Mouse (Mus musculus) forebrain, embryonic 14.5 days (tissue): ENCODE data around the gene Pqlc3. TPM values are rescaled to one million over a fixed set of nuclear protein-coding genes. Genes with fewer than 3 reads are reported as not detected.
"Not testable (repeated sequence)": the region's sequence is repeated elsewhere in the genome, so short reads cannot be mapped to it uniquely, and the experiment has no call there.

Experiments used
- ATAC-seq: fragments of 200-750 bp; cut with Nextera tagmentation; 2 replicates; pipeline ENCODE4 v1.8.0; 2017; ENCODE audit warnings: mild to moderate bottlenecking, moderate library complexity
- DNase-seq: peaks from one replicate; pipeline ENCODE4 v3.0.0-alpha.2; 2015; ENCODE audit warnings: low spot score
- H3K27ac ChIP-seq: fragments of 300-500 bp; sonication (generic); 2 replicates; pipeline ENCODE4 v1.5.1; 2014; ENCODE audit warnings: low read depth, mild to moderate bottlenecking, control low read depth, low read length, moderate library complexity
- H3K27me3 ChIP-seq: fragments of 300-500 bp; sonication (generic); replicated peaks from 2 replicates; pipeline ENCODE4 v1.6.1; 2014; ENCODE audit warnings: low read length, control low read depth, mixed read lengths; ENCODE audit not compliant: control insufficient read depth, insufficient read depth
- H3K36me3 ChIP-seq: fragments of 300-500 bp; sonication (generic); 2 replicates; pipeline ENCODE4 v1.6.1; 2014; ENCODE audit warnings: low read length, control low read depth; ENCODE audit not compliant: control insufficient read depth, insufficient read depth
- H3K4me1 ChIP-seq: fragments of 300-500 bp; sonication (generic); 2 replicates; pipeline ENCODE4 v1.6.1; 2014; ENCODE audit warnings: antibody characterized with exemption, low read length, control low read depth; ENCODE audit not compliant: control insufficient read depth, insufficient read depth
- H3K4me2 ChIP-seq: fragments of 300-500 bp; sonication (generic); 2 replicates; pipeline ENCODE4 v1.6.1; 2014; ENCODE audit warnings: mild to moderate bottlenecking, control low read depth, low read length
- H3K4me3 ChIP-seq: fragments of 300-500 bp; sonication (generic); 2 replicates; pipeline ENCODE4 v1.5.1; 2014; ENCODE audit warnings: low read depth, low read length, control low read depth
- H3K9ac ChIP-seq: fragments of 300-500 bp; sonication (generic); 2 replicates; pipeline ENCODE4 v1.6.1; 2014; ENCODE audit warnings: mild to moderate bottlenecking, low read length, control low read depth, moderate library complexity
- H3K9me3 ChIP-seq: fragments of 300-500 bp; sonication (generic); replicated peaks from 2 replicates; pipeline ENCODE4 v1.6.1; 2016; ENCODE audit warnings: low read length, control low read depth, mixed read lengths; ENCODE audit not compliant: control insufficient read depth
- WGBS: fragments of 180-500 bp; shearing (Covaris S2); extraction: QIAGEN DNeasy Blood & Tissue Kit; methylation state at CpG from one replicate; pipeline ENCODE4 v1.1.7; 2014; 5-methylcytosine and 5-hydroxymethylcytosine counted together
- polyA plus RNA-seq: library from polyadenylated mRNA; unstranded; fragments of >200 nt; fragmentation: Nextera tagmentation; extraction: Ambion mirVana; gene quantifications from 2 replicates; pipeline ENCODE4 v1.2.1, GENCODE M21; 2014

Gene Pqlc3
- polyA plus RNA-seq, 1 experiment from 2014 or later: 2.1 TPM

DNA sequence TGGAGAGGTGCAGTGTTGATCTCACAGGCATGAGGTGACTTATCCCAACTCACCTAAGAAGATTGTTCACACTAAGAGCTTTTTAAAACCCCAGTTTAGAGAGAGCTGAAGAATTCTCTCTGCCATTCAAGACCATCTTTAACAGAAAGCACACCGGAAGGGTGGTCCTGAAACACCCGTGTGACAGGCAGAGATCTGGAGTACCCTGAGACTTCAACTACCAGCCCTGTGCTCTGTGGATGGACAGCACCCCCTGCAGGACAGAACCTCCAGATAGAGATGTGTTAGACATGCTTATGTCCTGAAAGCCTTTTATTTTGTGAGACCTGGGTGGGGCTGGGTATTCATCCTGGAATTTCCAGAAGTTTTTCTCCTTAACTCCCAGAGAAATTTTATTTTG lies 34.9 kb upstream of the Pqlc3 start:
- no peak overlapping the region for H3K9ac ChIP-seq
- peak; percentile 33 for DNase-seq

GRCm38 (mm10) chr12:17034671-17035070 lies 34.5 kb upstream of the Pqlc3 start:
- no peaks in the 10 kb centered on the region for H3K27me3 ChIP-seq
- H3K27ac ChIP-seq: no peak overlapping the region
- no peak overlapping the region for H3K9ac ChIP-seq
- H3K4me1 ChIP-seq: no peaks in the 10 kb centered on the region; the same call in 1 of the 2 replicates
- H3K4me3 ChIP-seq: no peak overlapping the region
- no peaks in the 10 kb centered on the region for H3K9me3 ChIP-seq
- H3K4me2 ChIP-seq: no peak overlapping the region
- no peak for DNase-seq
- no peak for ATAC-seq
- no peaks in the 10 kb centered on the region for H3K36me3 ChIP-seq
- WGBS: 83% methylated on average over 5 of the region's 5 CpGs

More for the DNA sequence above, 34.9 kb upstream of the Pqlc3 start:
- H3K27me3 ChIP-seq: no peaks in the 10 kb centered on the region
- H3K4me2 ChIP-seq: no peak overlapping the region
- H3K9me3 ChIP-seq: no peaks in the 10 kb centered on the region
- WGBS: 71% methylated on average over 2 of the region's 2 CpGs
- H3K27ac ChIP-seq: no peak overlapping the region
- H3K36me3 ChIP-seq: no peaks in the 10 kb centered on the region
- no peaks in the 10 kb centered on the region; the same call in 1 of the 2 replicates for H3K4me1 ChIP-seq
- no peak overlapping the region for H3K4me3 ChIP-seq
- no peak for ATAC-seq

GRCm38 (mm10) chr12:17033464-17033841 lies 33.2 kb upstream of the Pqlc3 start:
- ATAC-seq (peak; percentile 49; the same call in 1 of the 2 replicates), DNase-seq (peak; percentile 38)
- no peaks in the 10 kb centered on the region; the same call in 1 of the 2 replicates for H3K4me1 ChIP-seq
- H3K36me3 ChIP-seq: no peaks in the 10 kb centered on the region
- 70% methylated on average over 9 of the region's 9 CpGs for WGBS
- no peak overlapping the region for H3K27ac ChIP-seq
- no peak overlapping the region for H3K9ac ChIP-seq
- no peak overlapping the region for H3K4me2 ChIP-seq
- H3K4me3 ChIP-seq: no peak overlapping the region
- H3K9me3 ChIP-seq: no peaks in the 10 kb centered on the region
- no peaks in the 10 kb centered on the region for H3K27me3 ChIP-seq

DNA sequence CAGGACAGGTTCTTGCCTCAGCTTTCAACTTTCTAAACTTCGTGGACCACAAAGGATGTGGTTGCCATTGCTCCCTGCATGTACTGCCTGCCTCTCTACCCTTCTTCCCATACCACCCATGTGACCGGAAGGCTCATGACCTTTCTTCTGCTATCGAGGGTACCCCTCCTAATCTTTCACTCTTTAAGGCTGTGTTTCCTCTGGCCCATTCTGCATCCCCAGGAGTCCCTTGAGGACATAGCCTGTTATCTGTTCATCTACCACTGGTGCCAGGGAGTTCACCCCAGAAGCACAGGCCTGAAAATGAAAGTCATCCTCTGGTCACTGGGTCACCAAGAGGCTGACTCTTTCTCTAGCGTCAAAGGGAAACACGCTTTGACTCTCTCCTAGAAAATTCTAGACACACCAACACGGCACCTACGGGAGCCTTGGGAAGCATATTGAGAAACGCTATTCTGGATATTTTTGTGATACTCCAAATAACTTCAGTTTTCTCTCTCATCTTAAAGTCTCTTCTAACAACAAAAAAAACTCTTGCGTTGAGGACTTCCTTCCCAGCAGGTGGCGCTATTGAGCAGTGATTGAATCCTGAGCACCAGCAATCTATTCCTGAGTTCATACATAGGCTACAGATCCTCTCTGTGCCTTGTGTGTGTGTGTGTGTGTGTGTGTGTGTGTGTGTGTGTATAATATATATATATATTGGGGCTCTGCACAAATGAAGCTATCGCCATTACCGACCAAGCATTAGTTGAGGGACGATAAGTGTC lies 32.7 kb upstream of the Pqlc3 start:
- Histone ChIP-seq H3K9me3 (no peaks in the 10 kb centered on the region), H3K36me3 (no peaks in the 10 kb centered on the region), H3K4me2 (no peak overlapping the region), H3K9ac (no peak overlapping the region), H3K4me3 (no peak overlapping the region), H3K4me1 (no peaks in the 10 kb centered on the region; the same call in 1 of the 2 replicates), H3K27ac (no peak overlapping the region), H3K27me3 (no peaks in the 10 kb centered on the region)
- ATAC-seq (peak; percentile 72; the same call in 1 of the 2 replicates), DNase-seq (peak; percentile 94)
- 40% methylated on average over 13 of the region's 13 CpGs for WGBS

- H3K27ac ChIP-seq: no peak overlapping the region
- DNase-seq: no peak
- H3K4me1 ChIP-seq: no peaks in the 10 kb centered on the region
- H3K27me3 ChIP-seq: no peaks in the 10 kb centered on the region
- no peaks in the 10 kb centered on the region for H3K9me3 ChIP-seq
- no peak for ATAC-seq
- 94% methylated on average over 6 of the region's 6 CpGs for WGBS
- no peaks in the 10 kb centered on the region for H3K36me3 ChIP-seq
- H3K4me2 ChIP-seq: no peak overlapping the region
- H3K9ac ChIP-seq: no peak overlapping the region
- H3K4me3 ChIP-seq: no peak overlapping the region
Observed at GRCm38 (mm10) chr12:17024554-17025110, 24.4 kb upstream of the Pqlc3 start.

DNA sequence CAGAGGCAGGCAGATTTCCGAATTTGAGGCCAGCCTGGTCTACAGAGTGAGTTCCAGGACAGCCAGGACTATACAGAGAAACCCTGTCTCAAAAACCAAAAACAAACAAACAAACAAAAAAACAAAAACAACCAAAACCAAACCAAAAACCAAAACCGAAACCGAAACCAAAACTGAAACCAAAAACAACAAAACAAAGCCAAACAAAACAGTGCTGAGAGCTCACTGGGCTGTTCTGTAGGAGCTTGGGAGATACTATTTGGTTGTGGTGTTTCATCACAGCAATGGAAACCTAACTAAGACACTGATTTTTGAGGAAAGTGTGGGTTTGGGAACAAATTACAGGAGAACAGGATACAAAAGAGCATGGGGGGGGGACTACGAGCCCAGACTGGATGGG lies 21.9 kb upstream of the Pqlc3 start:
- Histone ChIP-seq H3K9ac (no peak overlapping the region), H3K9me3 (no peaks in the 10 kb centered on the region), H3K4me1 (no peaks in the 10 kb centered on the region), H3K36me3 (no peaks in the 10 kb centered on the region), H3K4me2 (no peak overlapping the region), H3K27me3 (no peaks in the 10 kb centered on the region), H3K4me3 (no peak overlapping the region), H3K27ac (no peak overlapping the region)
- ATAC-seq (no peak), DNase-seq (no peak)
- 86% methylated on average over 4 of the region's 4 CpGs for WGBS

GRCm38 (mm10) chr12:17021125-17021524 lies 20.9 kb upstream of the Pqlc3 start:
- H3K9me3 ChIP-seq, ATAC-seq, H3K27me3 ChIP-seq, H3K4me3 ChIP-seq, H3K4me2 ChIP-seq, H3K27ac ChIP-seq, H3K36me3 ChIP-seq, H3K9ac ChIP-seq, DNase-seq, H3K4me1 ChIP-seq: not testable (repeated sequence)
- 90% methylated on average over 4 of the region's 4 CpGs for WGBS

DNA sequence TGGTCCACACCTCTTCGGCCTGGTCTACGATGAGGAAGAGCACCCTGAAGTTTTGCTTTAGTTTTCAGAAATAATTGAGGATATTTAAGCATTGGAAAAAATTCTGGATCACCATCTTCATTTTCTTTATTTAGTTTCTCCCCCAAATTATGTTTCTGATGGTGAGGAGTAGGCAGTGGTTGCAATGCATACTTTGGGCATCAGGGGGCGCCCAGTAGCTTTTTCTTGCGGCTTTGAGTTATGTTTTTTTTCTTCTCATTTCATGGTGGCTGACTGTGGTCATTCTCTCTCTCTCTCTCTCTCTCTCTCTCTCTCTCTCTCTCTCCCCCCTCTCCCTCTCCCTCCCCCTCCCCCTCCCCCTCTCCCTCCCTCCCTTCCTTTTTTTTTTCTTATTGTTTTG lies 18.3 kb upstream of the Pqlc3 start:
- H3K9me3 ChIP-seq: no peaks in the 10 kb centered on the region
- no peak overlapping the region for H3K4me2 ChIP-seq
- no peak overlapping the region for H3K27ac ChIP-seq
- no peaks in the 10 kb centered on the region for H3K4me1 ChIP-seq
- no peaks in the 10 kb centered on the region for H3K27me3 ChIP-seq
- H3K4me3 ChIP-seq: no peak overlapping the region
- ATAC-seq: no peak
- WGBS: 33% methylated on average over 4 of the region's 4 CpGs
- H3K36me3 ChIP-seq: no peaks in the 10 kb centered on the region
- no peak overlapping the region for H3K9ac ChIP-seq
- peak; percentile 60 for DNase-seq

GRCm38 (mm10) chr12:17015711-17016110 lies 15.5 kb upstream of the Pqlc3 start:
- Histone ChIP-seq H3K27me3 (no peaks in the 10 kb centered on the region), H3K9me3 (no peaks in the 10 kb centered on the region), H3K4me3 (no peak overlapping the region), H3K9ac (no peak overlapping the region), H3K4me1 (0 out of 2 replicates have a peak, but pooled peaks cover 4% of the 10 kb centered on the region), H3K36me3 (no peaks in the 10 kb centered on the region), H3K4me2 (no peak overlapping the region), H3K27ac (no peak overlapping the region)
- DNase-seq: peak; percentile 15
- no peak for ATAC-seq
- WGBS: 64% methylated on average over 2 of the region's 2 CpGs
